Mouse (Mus musculus) heart, adult 8-10 months (tissue): ENCODE results near the gene Zdhhc12. TPM values are rescaled to one million over a fixed set of nuclear protein-coding genes. Genes with fewer than 3 reads are reported as not detected.

ENCODE experiments used
- DNase-seq: peaks from one replicate; pipeline ENCODE4 v3.0.0; 2022; ENCODE audit warnings: low spot score
- total RNA-seq, 4 experiments: library from RNA; stranded (reverse); gene quantifications; 2 replicates each; pipeline ENCODE4 v1.2.4; 2022

Gene Zdhhc12
- total RNA-seq, 4 experiments from 2014 or later: 2.3 to 4.1 (median 3.6) TPM

GRCm38 (mm10) chr2:30100214-30100613, 6.8 kb upstream of the Zdhhc12 start:
- DNase-seq: no peak

- peak; percentile 38 for DNase-seq
Observed at GRCm38 (mm10) chr2:30095882-30096527, 2.6 kb upstream of the Zdhhc12 start.

GRCm38 (mm10) chr2:30094208-30094588, 750 bp upstream of the Zdhhc12 start:
- no peak for DNase-seq

GRCm38 (mm10) chr2:30092280-30092918, 1.0 kb downstream of the Zdhhc12 start:
- DNase-seq: no peak

GRCm38 (mm10) chr2:30091521-30091920, 1.9 kb downstream of the Zdhhc12 start:
- no peak for DNase-seq

GRCm38 (mm10) chr2:30087310-30087709, 6.1 kb downstream of the Zdhhc12 start:
- no peak for DNase-seq

GRCm38 (mm10) chr2:30084632-30085031, 8.8 kb downstream of the Zdhhc12 start:
- no peak for DNase-seq

DNA sequence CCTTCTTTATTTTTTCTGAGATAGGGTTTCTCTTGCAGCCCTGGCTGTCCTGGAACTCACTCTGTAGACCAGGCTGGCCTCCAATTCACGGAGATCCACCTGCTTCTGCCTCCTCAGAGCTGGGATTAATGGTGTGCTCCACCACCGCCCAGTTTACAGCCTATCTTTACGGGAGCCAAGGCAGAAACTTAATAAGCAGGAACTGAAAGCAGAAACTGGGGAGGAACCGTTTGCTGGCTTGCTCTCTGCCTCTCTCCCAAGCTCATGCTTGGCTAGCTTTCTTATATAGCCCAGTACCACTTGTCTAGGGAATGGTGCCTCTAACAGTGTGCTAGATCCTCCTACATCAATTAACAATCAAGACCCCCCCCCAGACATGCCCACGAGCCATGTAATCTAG, 9.3 kb downstream of the Zdhhc12 start:
- no peak for DNase-seq

DNA sequence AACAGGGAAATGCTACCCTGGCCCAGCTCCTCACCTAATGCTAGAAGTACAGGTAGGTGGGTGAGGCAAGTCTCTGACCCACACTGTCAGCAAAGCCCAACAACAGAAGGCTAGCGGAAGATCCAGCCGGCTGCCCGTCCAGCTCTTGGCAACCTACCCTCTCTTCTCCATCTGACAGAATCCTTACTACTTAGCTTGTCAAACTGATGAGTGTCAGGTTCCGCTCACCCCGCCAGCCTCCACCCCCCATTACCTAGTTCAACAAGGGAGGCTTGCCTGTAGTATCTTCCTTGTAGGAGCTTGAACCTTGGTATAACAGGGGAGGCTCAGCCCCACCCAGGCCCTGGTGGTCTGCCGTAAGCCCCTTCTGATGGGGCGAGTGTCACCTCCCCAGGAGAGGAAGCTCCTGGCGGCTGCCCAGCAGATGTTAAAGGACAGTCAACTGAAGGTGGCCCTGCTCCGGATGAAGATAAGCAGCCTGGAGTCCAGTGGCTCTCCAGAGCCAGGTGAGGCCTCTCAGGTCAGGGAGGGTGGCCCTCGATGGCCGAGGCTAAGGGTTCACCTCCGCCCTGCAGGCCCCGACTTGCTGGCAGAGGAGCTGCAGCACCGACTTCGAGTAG, 13.2 kb downstream of the Zdhhc12 start:
- DNase-seq: no peak

DNA sequence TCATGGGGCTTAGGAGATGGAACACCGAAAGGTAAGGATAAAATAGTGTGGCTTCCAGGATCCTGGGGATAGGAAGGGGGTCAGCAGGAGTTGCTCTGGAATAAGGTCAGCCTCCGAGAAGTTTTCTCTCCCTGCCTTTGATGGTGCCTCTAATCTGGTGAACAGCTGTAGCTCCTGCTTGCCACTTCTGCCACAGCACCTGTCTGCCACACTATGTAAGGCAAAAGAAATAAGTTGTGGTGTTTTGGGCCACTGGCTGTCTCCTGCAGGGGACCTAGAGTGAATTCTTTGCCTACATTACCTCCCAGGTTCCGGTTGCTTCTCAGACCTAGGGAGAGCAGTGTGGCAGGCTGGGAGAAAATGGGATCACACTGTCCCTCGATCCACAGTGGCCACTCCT, 14.7 kb downstream of the Zdhhc12 start:
- no peak for DNase-seq

DNA sequence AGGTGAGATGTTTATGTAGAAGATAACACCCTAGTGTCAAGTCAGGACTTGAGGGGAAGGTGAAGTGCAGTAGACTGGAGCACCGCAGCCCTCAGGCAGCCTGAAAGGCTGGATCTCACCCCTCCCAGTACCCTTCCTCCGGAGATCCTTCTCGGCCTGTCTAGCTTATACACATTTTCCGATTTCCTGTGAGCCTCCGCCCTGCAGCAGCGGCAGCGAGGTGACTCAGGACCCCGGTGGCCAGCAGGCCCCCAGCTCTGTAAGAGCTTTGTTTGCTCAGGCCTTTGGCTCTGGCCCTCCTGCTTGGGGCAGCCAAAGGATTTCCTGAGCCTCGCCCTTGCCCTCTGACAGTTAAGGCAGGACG, 15.1 kb downstream of the Zdhhc12 start:
- DNase-seq: peak; percentile 71

DNA sequence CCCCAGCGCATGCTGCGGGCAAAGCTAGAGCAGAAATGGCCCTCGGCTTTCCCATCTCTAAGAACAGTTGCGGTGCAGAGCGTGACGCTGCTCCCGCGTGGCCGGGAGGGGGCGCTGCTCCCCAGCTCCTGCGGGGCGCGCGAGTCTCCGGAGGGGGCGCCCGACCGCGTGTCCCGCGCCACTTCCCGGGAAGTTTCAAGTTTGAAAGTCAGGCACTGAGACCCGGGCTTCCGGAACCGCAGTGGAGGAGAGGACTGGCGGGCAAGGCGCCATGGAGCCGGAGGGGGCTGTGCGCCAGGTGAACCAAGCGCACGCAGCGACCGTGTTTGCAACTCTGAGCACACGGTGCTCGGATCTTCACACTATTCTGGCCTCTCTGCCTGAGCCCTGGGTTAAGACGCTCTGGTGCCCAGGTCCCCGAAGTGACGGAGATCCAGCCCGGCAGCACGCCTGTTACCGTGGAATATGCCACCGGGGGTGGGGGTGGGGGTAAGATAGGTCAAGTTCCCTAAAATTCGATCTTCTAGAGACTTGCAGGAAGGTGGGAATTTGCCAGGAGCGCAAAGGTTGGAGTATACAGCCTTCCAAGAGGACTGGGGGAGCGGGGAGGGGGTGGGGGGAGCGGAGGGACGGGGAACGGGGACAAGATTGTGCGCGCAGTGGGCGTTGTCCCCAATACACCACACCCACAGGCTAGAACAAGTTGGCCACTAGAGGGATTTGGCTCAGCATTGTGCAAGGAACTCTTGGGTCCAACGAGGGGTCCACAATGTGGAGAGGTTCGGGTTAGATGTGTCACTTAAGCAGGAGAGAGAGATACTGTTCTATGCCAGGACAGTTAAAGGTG, 15.7 kb downstream of the Zdhhc12 start, which contains the start of gene Pkn3:
Gene Pkn3, plus strand, starts transcription at position 183 of the 847 bp plus-strand sequence.
- DNase-seq: peak; percentile 82

- DNase-seq: no peak
Observed at GRCm38 (mm10) chr2:30076959-30077358, 16.5 kb downstream of the Zdhhc12 start.

GRCm38 (mm10) chr2:30076439-30076838, 17.0 kb downstream of the Zdhhc12 start:
- no peak for DNase-seq

- DNase-seq: no peak
Observed at GRCm38 (mm10) chr2:30075625-30076024, 17.8 kb downstream of the Zdhhc12 start.

- DNase-seq: no peak
Observed at GRCm38 (mm10) chr2:30073285-30073684, 20.2 kb downstream of the Zdhhc12 start.

GRCm38 (mm10) chr2:30072875-30073274, 20.6 kb downstream of the Zdhhc12 start:
- DNase-seq: no peak

DNA sequence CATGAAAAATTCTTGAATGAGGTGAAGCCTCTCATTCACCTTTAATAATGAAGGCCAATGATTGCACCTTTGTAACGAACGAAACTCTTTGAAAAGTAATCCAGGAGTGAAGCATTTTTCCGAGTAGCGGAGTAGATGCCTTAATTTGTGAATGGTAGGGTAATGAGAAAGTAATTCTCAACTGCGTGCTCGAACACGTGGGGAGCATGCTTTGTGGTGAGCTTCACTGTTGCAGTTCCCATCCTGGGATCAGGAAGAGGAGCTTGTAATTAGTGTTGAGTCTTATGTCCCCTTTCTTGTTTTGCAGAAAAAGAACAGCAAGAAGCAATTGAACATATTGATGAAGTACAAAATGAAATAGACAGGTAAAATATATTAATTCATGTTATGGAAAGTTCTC, 25.5 kb downstream of the Zdhhc12 start:
- no peak for DNase-seq

GRCm38 (mm10) chr2:30067031-30067888, 26.2 kb downstream of the Zdhhc12 start:
- no peak for DNase-seq

DNA sequence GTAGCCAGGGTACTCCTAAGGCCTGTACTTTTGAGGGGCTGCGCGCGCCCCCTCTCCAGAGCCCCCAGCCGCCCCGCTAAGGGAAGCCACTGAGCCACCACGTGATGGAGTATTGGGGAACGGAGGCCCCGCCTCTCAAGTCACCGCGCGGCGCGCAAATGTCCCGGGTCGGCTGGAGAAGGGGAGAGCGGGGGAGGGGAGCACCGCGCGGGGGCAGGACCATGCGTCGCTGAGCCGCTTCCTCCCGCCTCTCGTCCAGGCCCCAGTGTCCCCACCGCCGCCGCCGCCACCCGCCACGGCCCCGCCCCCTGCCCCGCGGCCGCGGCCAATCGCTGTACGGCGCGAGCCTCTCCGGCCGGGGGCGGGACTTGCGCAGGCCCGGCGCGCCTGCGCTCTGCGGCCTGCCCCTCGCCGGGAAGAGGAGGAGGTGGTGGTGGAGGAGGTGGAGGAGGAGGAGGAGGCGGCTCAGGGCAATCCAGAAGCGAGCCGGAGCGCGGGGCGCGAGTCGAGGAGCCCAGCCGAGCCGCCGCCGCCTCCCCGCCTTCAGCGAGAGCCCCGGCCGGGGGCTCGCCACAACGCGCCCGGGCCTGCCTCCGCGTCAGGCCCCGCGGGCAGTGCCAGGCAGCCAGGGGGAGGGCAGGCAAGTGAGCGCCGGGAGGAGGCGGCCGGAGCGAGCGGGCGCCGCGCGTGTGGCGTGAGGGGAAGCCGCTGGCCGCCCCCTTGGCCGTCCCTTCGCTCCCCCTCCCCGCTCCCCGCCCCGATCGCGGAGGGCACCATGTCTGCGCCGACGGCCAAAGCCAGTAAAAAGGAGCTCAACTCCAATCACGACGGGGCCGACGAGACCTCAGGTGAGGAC, 27.2 kb downstream of the Zdhhc12 start:
- peak; percentile 92 for DNase-seq
